Mouse (Mus musculus) heart, postnatal 0 days (tissue): ENCODE results near the gene Gstm3. TPM values are rescaled to one million over a fixed set of nuclear protein-coding genes. Genes with fewer than 3 reads are reported as not detected.
"Not testable (repeated sequence)": the region's sequence is repeated elsewhere in the genome, so short reads cannot be mapped to it uniquely, and the experiment has no call there.

Source experiments
- ATAC-seq: fragments of 200-750 bp; cut with Nextera tagmentation; 2 replicates; pipeline ENCODE4 v1.8.0; 2017; ENCODE audit warnings: low read depth, moderate number of reproducible peaks, moderate library complexity; ENCODE audit not compliant: insufficient read depth
- DNase-seq: peaks from one replicate; pipeline ENCODE4 v3.0.0-alpha.2; 2016; ENCODE audit warnings: low spot score
- H3K27ac ChIP-seq: fragments of 300-500 bp; sonication (generic); 2 replicates; pipeline ENCODE4 v1.5.1; 2014; ENCODE audit warnings: low read depth, mild to moderate bottlenecking
- H3K27me3 ChIP-seq: fragments of 300-500 bp; sonication (generic); 2 replicates; pipeline ENCODE4 v1.6.1; 2014; ENCODE audit warnings: low read length, mixed read lengths; ENCODE audit not compliant: control insufficient read depth, insufficient read depth
- H3K36me3 ChIP-seq: fragments of 300-500 bp; sonication (generic); replicated peaks from 2 replicates; pipeline ENCODE4 v1.6.1; 2014; ENCODE audit warnings: low read length, mixed read lengths; ENCODE audit not compliant: control insufficient read depth, insufficient read depth
- H3K4me1 ChIP-seq: fragments of 300-500 bp; sonication (generic); 2 replicates; pipeline ENCODE4 v1.6.1; 2014; ENCODE audit warnings: antibody characterized with exemption; ENCODE audit not compliant: control insufficient read depth, insufficient read depth
- H3K4me2 ChIP-seq: fragments of 300-500 bp; sonication (generic); 2 replicates; pipeline ENCODE4 v1.6.1; 2014; ENCODE audit warnings: low read depth, mild to moderate bottlenecking, low read length, moderate library complexity
- H3K4me3 ChIP-seq: fragments of 300-500 bp; sonication (generic); 2 replicates; pipeline ENCODE4 v1.5.1; 2014; ENCODE audit warnings: low read depth, low read length
- H3K9ac ChIP-seq: fragments of 300-500 bp; sonication (generic); replicated peaks from 2 replicates; pipeline ENCODE4 v1.6.1; 2014; ENCODE audit warnings: low read depth, low read length, mixed read lengths
- H3K9me3 ChIP-seq: fragments of 300-500 bp; sonication (generic); replicated peaks from 2 replicates; pipeline ENCODE4 v1.6.1; 2016; ENCODE audit warnings: low read length; ENCODE audit not compliant: control insufficient read depth
- CTCF ChIP-seq: IDR thresholded peaks from 2 replicates; pipeline ENCODE4 v1.5.1; 2016; ENCODE audit warnings: antibody characterized with exemption, control low read depth, low read depth
- EP300 ChIP-seq: IDR thresholded peaks from 2 replicates; pipeline ENCODE4 v1.6.1; 2016; ENCODE audit warnings: antibody characterized with exemption, low read depth
- WGBS: fragments of 180-500 bp; shearing (Covaris S2); extraction: QIAGEN DNeasy Blood & Tissue Kit; methylation state at CpG from one replicate; pipeline ENCODE4 v1.1.7; 2014; 5-methylcytosine and 5-hydroxymethylcytosine counted together
- polyA plus RNA-seq: library from polyadenylated mRNA; unstranded; fragments of >200 nt; fragmentation: Nextera tagmentation; extraction: Ambion mirVana; gene quantifications from 2 replicates; pipeline ENCODE4 v1.2.1, GENCODE M21; 2015
- total RNA-seq: library from RNA; depleted of rRNA; stranded (reverse); fragments of >200 nt; gene quantifications from 2 replicates; pipeline ENCODE4 v1.2.3, GENCODE M21; 2014; ENCODE audit warnings: low replicate concordance; rRNA removed

The Gstm3 gene
- not detected in 2 replicates for total RNA-seq
- not detected in 2 replicates for polyA plus RNA-seq

DNA sequence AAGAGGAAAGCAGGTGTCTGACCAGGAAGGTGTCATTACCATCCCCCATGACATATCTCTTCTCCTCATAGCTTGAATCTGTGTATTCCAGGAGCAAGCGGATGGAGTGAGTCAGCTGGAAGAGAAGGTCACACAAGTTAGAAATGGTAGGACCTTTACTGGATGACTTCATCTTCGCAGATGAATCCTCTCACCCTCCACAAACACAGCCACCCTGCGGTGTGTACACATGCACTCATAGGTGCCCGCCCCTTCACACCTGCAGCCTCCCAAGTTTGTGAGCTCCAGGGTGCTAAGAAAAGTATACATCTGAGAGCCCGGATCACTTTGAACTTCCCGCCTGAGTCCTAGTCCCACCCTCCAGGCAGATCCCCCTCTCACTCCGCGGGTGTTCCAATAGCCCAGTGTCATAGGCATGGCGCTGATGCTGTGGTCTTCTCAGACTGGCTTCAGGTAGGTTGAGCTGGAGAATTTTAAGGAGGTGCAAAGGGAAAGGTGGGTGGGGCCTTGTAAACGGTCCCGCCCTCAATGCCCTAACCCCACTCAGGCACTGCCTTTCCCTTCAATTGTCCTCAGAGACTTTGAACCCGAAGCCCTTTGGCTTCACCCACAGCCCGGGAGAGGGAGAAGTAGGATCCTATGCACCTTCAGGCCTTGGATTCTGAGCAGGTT lies at the start of gene Gstm3:
Gene Gstm3, minus strand, starts transcription at position 560 of the 672 bp plus-strand sequence.
- no peak within 1 kb of the TSS for H3K4me2 ChIP-seq
- no peak within 1 kb of the TSS for H3K4me3 ChIP-seq
- TF ChIP-seq CTCF = no peak
- no peak for TF ChIP-seq EP300
- ATAC-seq = no peak
- H3K27me3 ChIP-seq = 0 out of 2 replicates have a peak, but pooled peaks cover 6% of the 10 kb centered on the region
- no peak within 1 kb of the TSS for H3K9ac ChIP-seq
- H3K36me3 ChIP-seq = no peaks in the 10 kb centered on the region
- WGBS = 53% methylated on average over 13 of the region's 13 CpGs
- DNase-seq = no peak
- H3K4me1 ChIP-seq = no peaks in the 10 kb centered on the region
- no peak within 1 kb of the TSS for H3K27ac ChIP-seq
- no peaks in the 10 kb centered on the region for H3K9me3 ChIP-seq

DNA sequence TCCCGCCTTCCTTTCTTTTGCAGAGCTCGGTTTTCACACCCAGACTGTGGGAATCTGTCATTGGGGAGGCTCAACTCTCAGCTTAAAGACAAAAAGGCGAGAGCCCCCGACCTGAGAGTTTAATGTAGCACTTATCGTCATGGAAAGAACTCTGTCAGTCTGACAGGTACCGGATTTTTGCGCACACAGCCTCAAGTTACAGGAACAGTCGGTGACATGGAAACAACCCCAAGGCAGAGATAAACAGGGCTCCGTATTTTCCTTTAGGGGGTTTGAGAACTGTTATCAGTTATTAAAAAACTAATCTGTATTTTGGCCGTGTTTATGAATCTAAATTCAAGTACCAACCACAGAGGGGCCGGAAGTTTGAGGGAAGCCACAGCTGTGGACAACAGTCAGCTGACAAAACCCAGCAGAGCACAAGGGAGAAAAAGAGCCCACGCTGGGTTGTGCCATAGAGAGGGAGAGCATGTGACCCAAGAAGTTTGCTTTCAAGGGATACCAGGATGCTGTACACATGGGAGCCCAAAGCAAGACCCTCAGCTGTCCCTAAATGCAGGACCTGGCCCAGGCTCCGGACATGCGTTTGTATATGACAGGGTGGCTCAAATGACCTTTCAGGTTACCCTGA lies 49.2 kb upstream of the Gstm3 start:
- H3K27me3 ChIP-seq = no peaks in the 10 kb centered on the region
- peak overlapping the region; percentile 48 for H3K4me3 ChIP-seq
- H3K4me2 ChIP-seq = peak overlapping the region; percentile 71
- peak; percentile 1; the same call in 1 of the 2 replicates for ATAC-seq
- peak; percentile 43 for DNase-seq
- H3K9me3 ChIP-seq = no peaks in the 10 kb centered on the region
- 14% methylated on average over 14 of the region's 14 CpGs for WGBS
- no peaks in the 10 kb centered on the region for H3K36me3 ChIP-seq
- H3K27ac ChIP-seq = peak overlapping the region; percentile 98
- peaks cover 18% of the 10 kb centered on the region; the same call in 1 of the 2 replicates for H3K4me1 ChIP-seq
- H3K9ac ChIP-seq = peak overlapping the region; percentile 45
- TF ChIP-seq EP300 (no peak), CTCF (no peak)

DNA sequence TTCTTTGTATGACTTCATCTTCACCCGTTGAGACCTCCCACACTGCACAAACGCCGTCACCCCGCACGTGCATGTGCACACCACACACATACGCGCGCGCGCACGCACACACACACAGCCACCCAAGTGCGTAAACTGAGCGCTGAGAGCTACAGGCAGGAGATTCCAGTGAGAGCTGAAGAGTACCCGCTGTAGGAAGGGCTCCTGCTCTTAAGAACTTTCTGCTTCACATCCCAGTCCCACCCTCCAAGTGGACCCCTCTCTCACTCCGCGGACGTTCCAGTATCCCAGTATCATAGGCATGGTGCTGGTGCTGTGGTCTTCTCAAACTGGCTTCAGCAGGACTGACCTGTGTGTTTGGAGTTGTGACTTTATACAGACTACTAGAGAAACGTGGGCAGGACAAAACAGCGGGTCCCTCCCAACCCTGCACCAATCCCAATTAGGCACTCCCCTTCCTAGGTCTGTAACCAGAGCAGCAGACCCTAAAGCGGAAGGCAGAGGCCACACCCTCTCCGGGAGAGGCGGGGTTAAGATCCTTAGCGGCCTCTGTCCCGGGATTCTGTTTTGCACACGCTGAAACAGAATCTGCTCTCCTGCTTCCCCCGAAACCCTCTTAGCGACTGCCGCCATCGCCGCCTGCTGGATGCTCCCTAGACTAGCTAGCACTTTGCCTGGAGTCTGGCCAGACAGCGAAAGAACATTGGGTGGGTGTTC lies 48.5 kb upstream of the Gstm3 start, which contains the start of gene Gstm1:
Gene Gstm1, minus strand, starts transcription at position 501 of the 717 bp plus-strand sequence.
- Histone ChIP-seq H3K36me3 (no peaks in the 10 kb centered on the region), H3K27me3 (no peaks in the 10 kb centered on the region), H3K4me1 (peaks cover 18% of the 10 kb centered on the region; the same call in 1 of the 2 replicates), H3K4me3 (peak within 1 kb of the TSS; percentile 48), H3K27ac (peak within 1 kb of the TSS; percentile 98), H3K4me2 (peak within 1 kb of the TSS; percentile 71), H3K9ac (peak within 1 kb of the TSS; percentile 59), H3K9me3 (no peaks in the 10 kb centered on the region)
- TF ChIP-seq EP300 (0 out of 2 replicates have a peak, but pooled peaks have one; percentile 23), CTCF (peak; percentile 96)
- DNase-seq = peak; percentile 99
- peak; percentile 97 for ATAC-seq
- WGBS = under 1% methylated on average over 31 of the region's 31 CpGs

DNA sequence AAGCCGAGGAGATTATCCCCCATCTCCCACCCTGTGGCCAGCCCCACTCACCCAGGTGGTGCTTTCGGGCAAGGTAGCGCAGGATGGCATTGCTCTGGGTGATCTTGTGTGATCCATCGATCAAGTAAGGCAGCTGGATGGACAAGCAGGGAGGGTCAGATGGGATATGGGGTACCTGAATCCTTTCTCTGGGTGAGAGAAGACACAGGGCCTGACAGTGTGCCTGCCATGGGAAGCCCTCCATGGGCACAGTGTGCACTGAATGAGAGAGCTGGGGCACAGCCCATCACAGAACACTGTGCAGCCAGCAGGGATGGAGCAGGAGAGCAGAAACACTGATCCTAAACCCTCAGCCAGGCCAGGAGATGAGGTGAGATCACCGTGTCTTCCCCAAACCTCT lies 47.4 kb upstream of the Gstm3 start:
- H3K27me3 ChIP-seq, H3K9me3 ChIP-seq, ATAC-seq, H3K4me3 ChIP-seq, H3K27ac ChIP-seq, H3K9ac ChIP-seq, DNase-seq, H3K36me3 ChIP-seq: not testable (repeated sequence)
- H3K4me1 ChIP-seq = peaks cover 18% of the 10 kb centered on the region; the same call in 1 of the 2 replicates
- 86% methylated on average over 5 of the region's 5 CpGs for WGBS
- peak overlapping the region; percentile 71 for H3K4me2 ChIP-seq

DNA sequence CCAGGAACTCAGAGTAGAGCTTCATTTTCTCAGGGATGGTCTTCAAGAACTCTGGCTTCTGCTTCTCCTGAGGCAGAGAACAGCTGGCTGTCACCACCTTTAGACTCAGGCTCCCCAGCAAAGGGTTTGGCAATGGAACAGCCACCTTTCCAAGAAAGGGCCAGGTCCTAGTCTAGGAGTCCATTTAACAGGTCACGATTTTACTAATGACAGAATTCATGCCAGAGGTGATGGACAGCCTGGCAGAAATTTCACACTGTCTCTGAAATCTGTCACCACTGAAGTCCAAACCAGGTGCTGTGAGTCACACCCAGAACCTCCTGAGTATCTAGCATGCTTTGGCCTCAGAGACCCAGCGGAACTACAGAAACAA lies 45.9 kb upstream of the Gstm3 start:
- ATAC-seq = no peak
- Histone ChIP-seq H3K27ac (no peak overlapping the region), H3K9me3 (no peaks in the 10 kb centered on the region), H3K36me3 (no peaks in the 10 kb centered on the region), H3K9ac (no peak overlapping the region), H3K4me2 (no peak overlapping the region), H3K27me3 (no peaks in the 10 kb centered on the region), H3K4me1 (peaks cover 18% of the 10 kb centered on the region; the same call in 1 of the 2 replicates), H3K4me3 (no peak overlapping the region)
- DNase-seq = no peak
- no peak for TF ChIP-seq EP300
- no peak for TF ChIP-seq CTCF
- 81% methylated on average over 2 of the region's 2 CpGs for WGBS
